Mouse (Mus musculus) induced T-regulatory cell, adult 2 months (primary cell): ENCODE measurements around the gene Pgc.

Source experiments
- DNase-seq: peaks from one replicate; pipeline ENCODE4 v3.0.0-alpha.2; 2012; ENCODE audit warnings: low read depth

Pgc gene

GRCm38 (mm10) chr17:47708972-47709371, 17.7 kb upstream of the Pgc start:
- no peak for DNase-seq

GRCm38 (mm10) chr17:47710036-47710435, 16.6 kb upstream of the Pgc start:
- DNase-seq = no peak

- DNase-seq = no peak
Observed at GRCm38 (mm10) chr17:47711883-47712282, 14.8 kb upstream of the Pgc start.

GRCm38 (mm10) chr17:47712889-47713571, 13.6 kb upstream of the Pgc start:
- no peak for DNase-seq

- DNase-seq = no peak
Observed at GRCm38 (mm10) chr17:47715037-47715436, 11.6 kb upstream of the Pgc start.

- DNase-seq = no peak
Observed at GRCm38 (mm10) chr17:47721183-47721582, 5.5 kb upstream of the Pgc start.

GRCm38 (mm10) chr17:47730633-47731575, 4.3 kb downstream of the Pgc start:
- no peak for DNase-seq

- no peak for DNase-seq
Observed at GRCm38 (mm10) chr17:47735553-47736100, 9.0 kb downstream of the Pgc start.

GRCm38 (mm10) chr17:47736856-47737255, 10.2 kb downstream of the Pgc start, which contains the start of gene Tfeb:
Gene Tfeb (plus strand): TSS chr17:47737030.
- peak; percentile 95 for DNase-seq

- DNase-seq = peak; percentile 84
Observed at GRCm38 (mm10) chr17:47737271-47738065, 10.8 kb downstream of the Pgc start.

GRCm38 (mm10) chr17:47738066-47738878, 11.6 kb downstream of the Pgc start:
- DNase-seq = peak; percentile 78

GRCm38 (mm10) chr17:47738879-47739798, 12.5 kb downstream of the Pgc start:
- DNase-seq = peak; percentile 84

- peak; percentile 55 for DNase-seq
Observed at GRCm38 (mm10) chr17:47740186-47740585, 13.5 kb downstream of the Pgc start.

GRCm38 (mm10) chr17:47742991-47743734, 16.5 kb downstream of the Pgc start:
- peak; percentile 65 for DNase-seq

GRCm38 (mm10) chr17:47744086-47744485, 17.4 kb downstream of the Pgc start:
- no peak for DNase-seq

GRCm38 (mm10) chr17:47744746-47745368, 18.2 kb downstream of the Pgc start:
- peak; percentile 70 for DNase-seq

- DNase-seq = no peak
Observed at GRCm38 (mm10) chr17:47748791-47749553, 22.3 kb downstream of the Pgc start.

GRCm38 (mm10) chr17:47749626-47750025, 23.0 kb downstream of the Pgc start:
- DNase-seq = no peak
